In the genomic region with DNA sequence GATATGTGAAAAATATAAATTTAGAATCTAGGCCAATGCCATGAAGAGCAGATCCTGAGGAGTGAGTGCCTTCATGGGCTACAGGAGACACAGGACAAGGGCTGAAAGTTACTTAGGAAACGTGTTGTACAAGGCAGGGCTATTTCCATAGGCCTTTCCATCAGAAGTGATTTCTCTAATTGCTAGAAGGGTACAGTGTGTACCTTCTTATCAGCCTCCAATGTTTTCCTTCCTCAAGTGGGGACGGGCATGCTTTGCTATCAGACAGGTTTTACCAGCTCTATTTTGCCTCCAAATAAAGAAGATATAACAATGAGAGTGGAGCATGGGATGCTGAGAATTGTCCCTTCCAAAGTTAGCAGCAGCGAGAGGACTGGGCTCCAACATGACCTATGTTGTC, we compare ENCODE assay signal across 23 mouse cellular contexts.
DNase-seq lines count a peak whose midpoint lies in the region; ATAC-seq and TF ChIP-seq lines count a peak whose summit lies in the region.
"Had no signal": no experiment of that assay in that cellular context is flagged by ENCODE, and none has a peak within 500 bp of the region (broad histone marks: within the 10 kb centered on the region; RNA-seq: fewer than 3 reads in every experiment).

No protein-coding gene starts in this region.

- no peak overlapping the region for H3K9ac ChIP-seq in heart, postnatal 0 days (replicated peaks; ENCODE audit: low read depth, low read length)
- H3K9ac ChIP-seq in heart, embryonic 12.5 days: no peak overlapping the region
- H3K9ac ChIP-seq in midbrain, embryonic 11.5 days (ENCODE audit: low read length): no peak overlapping the region
- no peak overlapping the region for H3K9ac ChIP-seq in midbrain, postnatal 0 days (replicated peaks; ENCODE audit: low read length, poor library complexity, severe bottlenecking)
- H3K9ac ChIP-seq: embryonic facial prominence, embryonic 12.5 days; forebrain, embryonic 13.5 days; forebrain, embryonic 15.5 days had no signal

- 53% methylated on average over 3 of the region's 3 CpGs for WGBS in heart, postnatal 0 days
- 56% methylated on average over 3 of the region's 3 CpGs for WGBS in heart, embryonic 12.5 days
- 94% methylated on average over 3 of the region's 3 CpGs for WGBS in midbrain, embryonic 11.5 days
- WGBS in midbrain, postnatal 0 days: 88% methylated on average over 3 of the region's 3 CpGs

- TF ChIP-seq CTCF in heart, postnatal 0 days (IDR thresholded peaks at IDR 0.05; ENCODE audit: low read depth): no peak
- no peak for TF ChIP-seq CTCF in midbrain, postnatal 0 days (IDR thresholded peaks at IDR 0.05)

- no peak overlapping the region for H3K4me3 ChIP-seq in heart, postnatal 0 days (ENCODE audit: low read depth, low read length)
- H3K4me3 ChIP-seq in heart, embryonic 12.5 days: no peak overlapping the region
- no peak overlapping the region for H3K4me3 ChIP-seq in midbrain, embryonic 11.5 days (ENCODE audit: low read depth, low read length)
- H3K4me3 ChIP-seq in midbrain, postnatal 0 days (ENCODE audit: low read depth, low read length): no peak overlapping the region
- H3K4me3 ChIP-seq: embryonic facial prominence, embryonic 10.5 days; embryonic facial prominence, embryonic 12.5 days; forebrain, embryonic 13.5 days; forebrain, embryonic 15.5 days had no signal

- TF ChIP-seq EP300 in heart, postnatal 0 days (IDR thresholded peaks at IDR 0.05; ENCODE audit: low read depth): no peak

- peak; percentile 44; the same call in 1 of the 2 replicates for ATAC-seq in heart, postnatal 0 days (ENCODE audit: insufficient read depth, low read depth)
- ATAC-seq in heart, embryonic 12.5 days (ENCODE audit: insufficient number of reproducible peaks, low FRiP score): no peak
- ATAC-seq in midbrain, embryonic 11.5 days (ENCODE audit: low FRiP score): no peak
- no peak for ATAC-seq in midbrain, postnatal 0 days (ENCODE audit: low FRiP score)
- ATAC-seq: activated CD4-positive, CD25-positive, alpha-beta regulatory T cell, adult 4 months; CD4-positive, CD25-positive, alpha-beta regulatory T cell, adult 4 months; forebrain, embryonic 13.5 days; forebrain, embryonic 15.5 days; Patski had no signal

- no peaks in the 10 kb centered on the region for H3K27me3 ChIP-seq in heart, postnatal 0 days (ENCODE audit: control insufficient read depth, insufficient read depth, low read length)
- H3K27me3 ChIP-seq in heart, embryonic 12.5 days (replicated peaks): no peaks in the 10 kb centered on the region
- H3K27me3 ChIP-seq in midbrain, embryonic 11.5 days (ENCODE audit: control insufficient read depth, insufficient read depth, low read length): no peaks in the 10 kb centered on the region; the same call in 1 of the 2 replicates
- H3K27me3 ChIP-seq in midbrain, postnatal 0 days (ENCODE audit: insufficient read depth, low read length): no peaks in the 10 kb centered on the region
- H3K27me3 ChIP-seq: CH12.LX; embryonic facial prominence, embryonic 12.5 days; forebrain, embryonic 15.5 days had no signal

- no peaks in the 10 kb centered on the region for H3K9me3 ChIP-seq in heart, postnatal 0 days (replicated peaks; ENCODE audit: control insufficient read depth, low read length)
- no peaks in the 10 kb centered on the region for H3K9me3 ChIP-seq in heart, embryonic 12.5 days (replicated peaks)
- H3K9me3 ChIP-seq in midbrain, embryonic 11.5 days (ENCODE audit: control insufficient read depth, low read length): no peaks in the 10 kb centered on the region
- no peaks in the 10 kb centered on the region for H3K9me3 ChIP-seq in midbrain, postnatal 0 days (ENCODE audit: low read length)
- H3K9me3 ChIP-seq: embryonic facial prominence, embryonic 10.5 days; embryonic facial prominence, embryonic 12.5 days; forebrain, embryonic 13.5 days; forebrain, embryonic 15.5 days had no signal

- no peak for DNase-seq in heart, postnatal 0 days (ENCODE audit: low spot score)
- peak; percentile 8 for DNase-seq in lung, postnatal 25 days (ENCODE audit: low spot score)
- DNase-seq in lung, postnatal 10 days: no peak
- DNase-seq in midbrain, embryonic 11.5 days (ENCODE audit: low spot score, missing footprints): peak; percentile 28
- DNase-seq in midbrain, postnatal 0 days (ENCODE audit: low spot score): no peak
- DNase-seq: adrenal gland, adult 8-10 months; adrenal gland, postnatal 14 days; adrenal gland, postnatal 36 days; B cell, adult 2 months; cerebellum, adult 11-12 months; cerebellum, adult 9-10 months; cerebellum, postnatal 10 days; cerebellum, postnatal 25 days had no signal

- H3K27ac ChIP-seq in heart, postnatal 0 days (ENCODE audit: low read depth): no peak overlapping the region
- no peak overlapping the region for H3K27ac ChIP-seq in heart, embryonic 12.5 days (ENCODE audit: poor library complexity, severe bottlenecking)
- no peak overlapping the region for H3K27ac ChIP-seq in midbrain, embryonic 11.5 days (ENCODE audit: low read depth, low read length)
- no peak overlapping the region for H3K27ac ChIP-seq in midbrain, postnatal 0 days (ENCODE audit: low read depth, low read length)
- H3K27ac ChIP-seq: embryonic facial prominence, embryonic 10.5 days; embryonic facial prominence, embryonic 12.5 days; forebrain, embryonic 13.5 days; forebrain, embryonic 15.5 days had no signal

- peaks cover 12% of the 10 kb centered on the region; the same call in 1 of the 2 replicates for H3K4me1 ChIP-seq in heart, postnatal 0 days (ENCODE audit: control insufficient read depth, insufficient read depth)
- no peaks in the 10 kb centered on the region; the same call in 1 of the 2 replicates for H3K4me1 ChIP-seq in heart, embryonic 12.5 days (replicated peaks)
- no peaks in the 10 kb centered on the region for H3K4me1 ChIP-seq in midbrain, embryonic 11.5 days (ENCODE audit: control insufficient read depth, insufficient read depth, low read length)
- no peaks in the 10 kb centered on the region for H3K4me1 ChIP-seq in midbrain, postnatal 0 days (ENCODE audit: insufficient read depth, low read length)
- H3K4me1 ChIP-seq: embryonic facial prominence, embryonic 12.5 days had no signal

- H3K4me2 ChIP-seq in heart, postnatal 0 days (ENCODE audit: low read depth, low read length): no peak overlapping the region
- H3K4me2 ChIP-seq in heart, embryonic 12.5 days: no peak overlapping the region
- no peak overlapping the region for H3K4me2 ChIP-seq in midbrain, embryonic 11.5 days
- no peak overlapping the region for H3K4me2 ChIP-seq in midbrain, postnatal 0 days (ENCODE audit: low read depth, low read length, poor library complexity, severe bottlenecking)
- H3K4me2 ChIP-seq: embryonic facial prominence, embryonic 12.5 days; forebrain, embryonic 13.5 days; forebrain, embryonic 15.5 days had no signal

- no peaks in the 10 kb centered on the region for H3K36me3 ChIP-seq in heart, postnatal 0 days (replicated peaks; ENCODE audit: control insufficient read depth, insufficient read depth, low read length)
- H3K36me3 ChIP-seq in heart, embryonic 12.5 days: no peaks in the 10 kb centered on the region
- H3K36me3 ChIP-seq in midbrain, embryonic 11.5 days (ENCODE audit: control insufficient read depth, insufficient read depth, low read length): no peaks in the 10 kb centered on the region
- no peaks in the 10 kb centered on the region for H3K36me3 ChIP-seq in midbrain, postnatal 0 days (ENCODE audit: insufficient read depth, low read length)
- H3K36me3 ChIP-seq: embryonic facial prominence, embryonic 10.5 days; embryonic facial prominence, embryonic 12.5 days; forebrain, embryonic 15.5 days; G1E had no signal

Comparison
In these comparisons a context has a peak if more than half of its experiments do, and no peak if none do; other contexts are left out.
1. DNase-seq: peak in lung, postnatal 25 days (single experiment) and midbrain, embryonic 11.5 days (single experiment); none in heart, postnatal 0 days (single experiment), lung, postnatal 10 days (single experiment) and midbrain, postnatal 0 days (single experiment).